Mouse (Mus musculus) activated CD4-positive, CD25-positive, alpha-beta regulatory T cell, adult 9 weeks (primary cell): ENCODE measurements around the gene B3glct. TPM values are rescaled to one million over a fixed set of nuclear protein-coding genes. Genes with fewer than 3 reads are reported as not detected.

ENCODE experiments used
- polyA plus RNA-seq: library from polyadenylated mRNA; unstranded; fragments of 100-300 nt; shearing (Covaris generic); gene quantifications from one replicate; pipeline ENCODE4 v1.2.1, GENCODE M21; 2017

The B3glct gene
- 2.7 TPM for polyA plus RNA-seq

DNA sequence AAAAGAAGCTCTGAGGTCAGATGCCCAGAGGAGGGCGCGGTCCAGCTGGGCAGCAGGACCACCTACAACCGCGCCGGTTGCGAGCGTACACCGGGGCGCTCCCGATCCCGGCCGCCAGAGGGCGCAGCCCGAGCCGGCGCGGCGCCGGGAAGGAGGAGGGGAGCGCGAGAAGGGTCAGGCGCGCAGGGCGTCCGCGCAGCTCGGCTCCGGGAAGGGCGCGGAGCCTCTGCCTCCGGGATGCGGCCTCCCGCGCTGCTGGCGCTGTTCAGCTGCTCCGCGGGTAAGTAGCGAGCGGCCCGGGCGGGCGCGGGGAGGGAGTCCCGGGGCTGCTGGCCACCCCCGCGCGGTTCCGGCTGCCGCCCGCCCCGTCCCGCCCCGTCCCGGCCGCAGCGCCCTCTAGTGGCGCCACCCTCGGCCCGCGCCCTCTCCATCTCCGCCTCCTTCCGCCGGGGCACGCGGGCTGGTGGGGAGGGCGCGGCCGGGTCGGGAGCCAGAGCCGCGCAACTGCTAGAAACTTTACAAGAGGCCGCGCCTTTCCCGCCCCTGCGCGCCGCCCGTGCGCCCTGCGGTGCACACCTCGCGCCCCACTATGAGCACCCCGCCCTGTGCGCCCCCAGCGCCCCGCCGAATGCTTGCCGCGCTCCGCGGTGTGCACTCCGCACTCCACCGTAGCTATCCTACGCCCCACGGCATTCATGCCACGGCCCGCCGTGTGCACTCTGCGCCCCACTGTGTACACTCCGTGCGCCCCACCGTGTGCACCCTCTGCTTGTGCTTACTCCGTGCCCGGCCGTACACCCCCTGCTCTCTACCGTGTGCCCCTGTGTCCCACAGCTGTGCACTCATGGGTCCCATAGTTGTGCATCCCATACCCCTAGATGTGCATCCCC, at the start of gene B3glct:
TSS of gene B3glct (plus strand) at position 131 of the 890 bp plus-strand sequence.

DNA sequence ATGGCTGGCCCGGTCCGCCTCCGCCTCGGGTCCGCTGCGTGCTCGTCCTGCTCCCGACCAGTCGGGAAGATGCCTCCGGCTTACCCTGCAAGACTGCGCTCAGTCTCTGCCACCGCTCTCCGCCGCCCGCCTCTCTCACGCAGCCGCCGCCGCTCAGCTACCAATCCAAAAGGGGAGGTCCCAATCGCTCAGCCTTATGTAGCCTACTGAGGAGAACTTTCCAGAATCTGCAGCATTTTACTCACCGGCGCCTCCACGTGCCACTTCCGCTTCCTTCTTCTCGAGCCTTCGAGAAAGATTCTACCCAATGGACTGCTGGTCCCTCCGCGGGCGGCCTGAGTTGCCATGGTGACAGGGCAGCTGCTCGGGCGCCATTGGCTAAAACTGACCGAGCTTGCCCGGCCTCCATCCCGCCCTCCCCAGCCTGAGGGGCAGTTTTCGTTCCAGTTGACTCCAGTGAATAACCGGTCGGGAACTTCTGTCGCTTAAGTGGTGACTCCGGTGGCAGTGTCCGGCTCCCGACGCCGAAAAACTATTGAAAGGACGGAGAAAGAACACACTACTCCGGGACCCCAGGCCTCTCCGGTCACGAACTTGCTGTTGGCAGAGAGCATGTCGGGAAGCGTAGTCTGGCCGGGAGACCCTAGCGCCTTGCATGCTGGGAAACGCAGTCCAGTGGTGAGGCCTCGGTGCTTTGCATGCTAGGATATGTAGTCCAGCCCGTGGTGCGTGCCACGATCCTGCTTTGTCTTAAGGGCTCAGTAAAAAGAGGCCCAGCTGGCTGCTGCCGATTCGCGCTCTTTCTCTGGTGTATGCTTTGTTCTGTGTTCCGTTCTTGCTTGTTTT, 41.7 kb upstream of the B3glct start, which contains the start of gene Hsph1:
TSS of gene Hsph1 (minus strand) at position 302 of the 846 bp plus-strand sequence.

Other genes starting within 250 kb of the B3glct start
- gene Tex26, start 238.6 kb upstream of the B3glct start, polyA plus RNA-seq: not detected
- gene Wdr95, start 149.6 kb upstream of the B3glct start, polyA plus RNA-seq: 0.18 TPM
- gene Hsph1, start 41.9 kb upstream of the B3glct start, polyA plus RNA-seq: 138 TPM